Mouse (Mus musculus): Measurements from ENCODE around the gene Cnot6.

The Cnot6 gene

DNA sequence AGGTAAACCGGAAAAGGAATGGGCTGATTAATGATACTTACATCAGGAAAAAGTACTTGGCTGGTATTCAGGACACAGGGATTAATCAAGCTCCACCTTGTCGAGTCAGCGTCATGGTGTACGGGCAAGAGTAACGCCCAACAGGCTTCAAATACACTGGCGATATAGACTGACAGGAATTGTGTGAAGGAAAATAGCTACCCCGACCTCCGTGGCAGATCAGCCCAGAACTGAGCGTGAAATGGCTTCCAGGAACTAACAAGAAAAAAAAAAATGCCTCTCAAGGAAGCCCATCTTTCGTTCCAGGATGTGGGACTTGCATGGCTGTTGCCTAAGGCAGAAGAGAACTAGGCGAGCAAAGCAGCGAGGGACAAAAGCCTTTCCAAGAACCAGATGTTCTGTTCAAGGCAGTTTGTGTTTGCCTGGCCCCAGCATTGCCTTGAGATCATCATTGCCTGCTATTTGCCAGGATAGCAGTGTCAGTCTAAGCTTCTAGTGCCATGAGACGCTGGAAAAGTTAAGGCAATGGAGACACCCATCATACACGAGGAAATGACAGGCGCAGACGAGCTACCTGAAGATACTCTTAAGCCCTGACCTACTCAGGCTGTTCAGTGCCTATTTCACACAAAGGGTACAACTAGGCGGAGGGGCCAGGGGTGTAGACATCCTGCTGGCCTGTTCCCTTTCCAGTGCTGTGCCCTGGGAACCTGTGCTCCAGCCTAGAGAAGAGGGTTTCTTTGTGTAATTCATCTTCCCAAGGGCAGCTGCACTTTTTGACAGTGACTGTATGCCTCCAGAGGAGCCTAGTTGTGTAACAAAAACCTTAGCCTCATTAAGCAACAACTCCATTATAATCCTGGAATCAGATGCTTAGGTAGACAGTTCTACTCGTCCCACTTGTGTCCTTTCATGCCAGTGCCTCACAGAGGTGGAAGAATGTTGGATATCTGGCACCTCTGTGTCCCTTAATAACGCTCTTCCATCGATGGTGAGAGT, 1.1 kb upstream of the Cnot6 start:
- no peak for DNase-seq (ENCODE audit: low read depth, low spot score)

- no peak for DNase-seq (ENCODE audit: low read depth, low spot score)
These were observed 455 bp downstream of the Cnot6 start for GRCm38 (mm10) chr11:49711981-49712554.

- no peak for DNase-seq (ENCODE audit: low read depth, low spot score)
These were observed 1.9 kb downstream of the Cnot6 start for GRCm38 (mm10) chr11:49710664-49711063.

DNA sequence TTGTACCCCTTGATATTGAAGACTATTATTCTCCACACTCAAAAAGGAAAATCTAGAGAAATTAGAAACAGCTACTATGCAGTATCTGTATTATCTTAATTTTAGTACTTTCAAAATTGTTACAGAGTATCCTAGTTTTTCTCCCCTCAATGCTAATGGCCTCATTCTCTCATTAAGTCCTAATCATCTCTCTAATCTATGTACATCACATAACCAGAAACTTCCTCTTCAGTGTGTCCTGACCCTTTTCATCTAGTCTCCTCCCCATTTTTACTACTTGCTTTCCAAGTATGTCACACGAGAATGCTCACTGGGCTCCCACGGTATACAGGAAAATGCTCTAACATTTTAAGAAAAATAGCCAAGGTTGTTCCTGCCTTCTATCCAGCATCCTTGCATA, 4.7 kb downstream of the Cnot6 start:
- no peak for DNase-seq (ENCODE audit: low read depth, low spot score)

DNA sequence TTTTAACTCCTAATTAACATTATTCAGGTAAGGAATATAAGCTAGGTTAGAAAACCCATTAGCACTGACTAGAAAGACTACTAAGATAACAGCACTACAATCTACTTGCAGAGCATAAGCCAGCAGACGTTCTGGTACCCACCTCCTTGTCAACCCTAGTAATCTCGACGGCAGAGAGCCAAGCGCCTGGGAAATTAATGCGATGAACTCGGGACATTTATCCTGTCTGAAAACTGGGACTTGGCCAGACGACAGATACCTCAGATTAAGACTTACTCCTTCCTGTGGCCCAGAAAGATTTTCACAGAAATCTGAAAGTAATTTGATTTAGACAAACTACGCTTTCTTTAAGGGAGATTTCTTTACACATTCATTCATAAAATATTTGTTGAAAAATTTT, 7.7 kb downstream of the Cnot6 start:
- DNase-seq (ENCODE audit: low read depth, low spot score), result no peak

- DNase-seq (ENCODE audit: low read depth, low spot score), result no peak
These were observed 10.5 kb downstream of the Cnot6 start for GRCm38 (mm10) chr11:49702014-49702413.

DNA sequence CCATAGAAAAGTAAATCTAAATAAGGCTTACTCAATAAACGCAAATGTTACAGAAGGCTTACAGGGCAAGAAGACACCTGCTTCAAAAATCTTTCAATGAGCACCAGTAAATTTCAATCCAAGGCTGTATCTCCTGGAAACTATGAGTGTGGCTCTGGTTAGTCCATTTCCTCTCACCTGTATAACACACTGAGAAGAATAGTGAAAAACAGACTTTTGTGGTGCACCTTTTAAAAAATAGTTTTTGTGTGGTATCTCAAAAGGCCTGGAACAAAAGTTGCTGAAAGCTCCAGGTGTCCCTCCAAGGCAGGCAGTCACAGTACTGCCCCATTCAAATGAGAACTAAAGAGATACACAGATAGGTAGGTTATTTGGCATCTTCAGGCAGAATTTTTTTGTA, 13.4 kb downstream of the Cnot6 start:
- DNase-seq (ENCODE audit: low read depth, low spot score), result no peak

GRCm38 (mm10) chr11:49697779-49698178, 14.7 kb downstream of the Cnot6 start:
- no peak for DNase-seq (ENCODE audit: low read depth, low spot score)

DNA sequence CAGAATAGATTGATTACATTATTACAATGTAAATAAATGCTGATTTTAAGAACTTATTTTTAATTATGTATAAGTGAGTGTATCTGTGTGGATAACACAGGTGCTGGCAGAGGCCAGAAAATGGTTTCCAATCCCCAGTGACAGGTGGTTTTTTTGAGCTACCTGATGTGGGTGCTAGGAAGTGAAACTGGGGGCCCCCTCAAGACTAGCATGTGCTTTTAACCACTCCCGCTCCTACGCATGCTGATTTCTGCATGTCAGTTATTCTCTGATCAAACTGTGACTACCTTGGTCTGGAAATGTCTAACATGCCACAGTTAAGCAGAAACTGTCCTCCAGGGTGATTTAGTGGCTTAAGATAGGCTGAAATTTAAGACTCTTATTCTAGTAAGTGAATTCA, 16.1 kb downstream of the Cnot6 start:
- DNase-seq (ENCODE audit: low read depth, low spot score), result no peak

DNA sequence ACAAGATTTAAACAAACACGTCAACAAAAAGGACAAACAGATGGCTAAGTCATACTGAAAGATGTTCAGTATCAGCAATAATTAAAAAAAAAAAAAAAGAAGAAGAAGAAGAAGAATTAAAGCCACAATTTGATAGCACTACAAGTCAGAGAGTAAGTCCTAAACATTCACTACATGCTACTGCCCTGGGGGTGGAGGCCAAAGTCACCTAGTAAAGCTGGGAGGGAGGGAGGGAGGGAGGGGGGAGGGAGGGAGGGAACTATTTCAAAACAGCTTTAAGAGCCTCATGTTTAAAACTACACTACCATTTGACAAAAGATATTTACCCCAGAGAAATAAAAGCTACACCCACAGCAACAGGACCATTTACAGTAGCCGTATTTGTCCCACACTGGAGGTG, 16.8 kb downstream of the Cnot6 start:
- no peak for DNase-seq (ENCODE audit: low read depth, low spot score)

DNA sequence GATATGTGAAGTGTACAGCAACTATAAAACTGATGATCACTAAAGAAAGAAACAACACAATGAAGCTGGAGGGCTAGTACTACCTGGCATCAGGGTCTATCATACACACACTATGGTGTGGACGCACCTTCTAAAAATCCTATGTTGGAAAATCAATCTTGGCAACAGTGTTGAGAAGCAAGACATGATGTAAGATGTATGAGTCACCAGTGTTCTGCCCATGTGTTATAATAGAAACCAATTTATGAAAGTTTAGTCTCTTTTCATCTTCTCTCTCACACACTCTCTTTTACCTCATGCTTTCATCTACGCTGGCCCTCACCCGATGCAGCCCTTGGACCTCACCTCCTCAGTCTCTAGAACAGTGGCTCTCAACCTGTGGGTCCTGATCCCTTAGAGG, 17.5 kb downstream of the Cnot6 start:
- DNase-seq (ENCODE audit: low read depth, low spot score), result no peak

DNA sequence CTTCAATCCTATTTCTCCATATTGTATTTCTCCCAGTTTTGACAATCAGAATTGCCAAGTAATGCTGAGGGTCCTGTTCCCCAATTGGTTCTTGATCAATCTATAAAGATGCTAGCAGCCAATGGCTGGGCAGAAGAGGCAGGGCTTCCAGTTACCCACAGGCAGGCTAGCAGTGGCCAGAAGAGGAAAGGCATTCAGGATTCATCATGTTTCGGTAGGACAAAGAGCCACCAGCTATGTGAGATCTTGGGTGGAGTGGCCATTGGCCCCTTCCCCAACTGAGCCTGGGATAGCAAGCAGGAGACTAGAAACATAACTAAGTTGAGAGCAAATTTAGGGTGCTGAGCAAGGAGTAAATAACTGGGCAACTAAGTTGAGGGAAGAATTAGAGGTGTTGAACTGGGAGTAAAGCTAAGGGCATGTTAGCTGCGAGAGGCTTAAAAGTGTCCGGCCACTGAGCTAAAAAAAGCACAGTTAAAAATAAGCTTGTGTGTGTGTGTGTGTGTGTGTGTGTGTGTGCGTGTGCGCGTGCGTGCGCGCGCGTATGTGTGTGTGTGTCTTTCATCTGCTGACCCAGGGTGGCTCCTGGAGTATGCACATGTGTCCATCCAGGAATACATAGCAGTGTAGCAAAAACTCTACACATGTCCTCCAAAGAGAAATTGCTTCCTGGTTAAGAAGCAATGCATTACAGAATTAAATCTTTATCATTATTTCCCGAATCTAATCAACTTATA, 28.1 kb downstream of the Cnot6 start:
- no peak for DNase-seq (ENCODE audit: low read depth, low spot score)

- peak; percentile 19 for DNase-seq (ENCODE audit: low read depth, low spot score)
These were observed 39.1 kb downstream of the Cnot6 start for GRCm38 (mm10) chr11:49673433-49673832.

DNA sequence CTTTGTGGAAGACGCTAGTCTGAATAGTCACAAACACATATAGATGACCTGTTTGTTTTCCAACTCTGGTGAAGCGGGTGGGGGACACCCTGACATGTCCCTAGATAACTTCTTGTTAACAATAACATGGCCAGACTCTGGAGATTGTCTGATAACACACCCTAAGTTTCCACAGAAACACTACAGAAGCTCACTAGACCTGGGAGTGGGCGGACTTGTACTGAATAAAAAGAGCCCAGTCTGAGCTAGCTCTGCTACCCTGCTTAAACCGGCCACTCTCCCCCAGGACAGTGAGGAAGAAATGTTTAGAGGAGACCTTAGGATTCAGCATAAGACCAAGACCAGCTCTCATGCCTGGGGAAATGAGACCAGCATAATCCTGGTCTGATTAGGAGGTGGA, 47.1 kb downstream of the Cnot6 start:
- no peak for DNase-seq (ENCODE audit: low read depth, low spot score)

- DNase-seq (ENCODE audit: low read depth, low spot score), result no peak
These were observed 48.0 kb downstream of the Cnot6 start for GRCm38 (mm10) chr11:49664262-49665140.

GRCm38 (mm10) chr11:49663310-49663709, 49.2 kb downstream of the Cnot6 start, which contains the start of gene Scgb3a1:
TSS of gene Scgb3a1 (plus strand) at chr11:49663610.
- no peak for DNase-seq (ENCODE audit: low read depth, low spot score)

DNA sequence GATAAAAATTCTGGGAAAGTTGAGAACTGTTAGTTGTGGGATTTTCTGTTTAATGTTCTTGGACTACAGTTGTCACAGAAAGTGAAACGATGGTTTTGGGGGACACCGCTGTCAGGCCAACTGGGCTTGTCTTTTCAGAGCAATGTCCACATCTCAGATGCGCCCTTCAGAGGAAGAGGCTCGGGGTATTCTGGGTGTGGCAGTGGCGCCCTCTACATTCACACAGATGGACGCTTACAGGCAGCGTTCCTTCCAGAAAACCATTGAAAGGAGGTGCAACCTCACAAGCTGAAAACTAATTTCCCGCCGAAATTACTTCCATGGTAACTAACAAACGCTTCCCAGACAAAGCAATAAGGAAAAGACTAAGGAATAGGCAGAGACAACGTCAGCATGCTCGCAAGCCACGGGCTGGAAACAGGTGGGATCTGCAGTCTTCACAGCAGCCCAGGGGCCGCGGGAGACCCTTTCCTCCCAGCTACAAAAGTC, 50.2 kb downstream of the Cnot6 start:
- no peak for DNase-seq (ENCODE audit: low read depth, low spot score)

DNA sequence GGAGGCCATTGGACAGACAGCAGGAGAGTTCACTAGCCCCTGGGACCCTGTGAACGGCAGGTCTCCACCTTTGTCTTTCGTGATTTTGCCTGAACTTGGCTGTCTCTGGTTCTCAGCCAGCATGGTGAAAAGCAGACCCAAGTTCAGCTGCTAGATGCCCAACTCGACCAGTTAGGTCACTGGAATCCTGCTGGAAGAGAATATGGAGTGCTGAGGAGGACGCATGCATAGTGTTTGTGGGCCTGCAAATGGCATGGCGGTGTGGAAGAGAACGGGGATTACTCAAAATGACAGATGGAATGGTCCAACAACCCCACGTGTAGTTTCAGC, 53.1 kb downstream of the Cnot6 start:
- no peak for DNase-seq (ENCODE audit: low read depth, low spot score)

GRCm38 (mm10) chr11:49658791-49659469, 53.6 kb downstream of the Cnot6 start:
- DNase-seq (ENCODE audit: low read depth, low spot score), result no peak

- no peak for DNase-seq (ENCODE audit: low read depth, low spot score)
These were observed 54.5 kb downstream of the Cnot6 start for GRCm38 (mm10) chr11:49658065-49658464.

- no peak for DNase-seq (ENCODE audit: low read depth, low spot score)
These were observed 57.0 kb downstream of the Cnot6 start for GRCm38 (mm10) chr11:49655501-49655900.
